Mouse (Mus musculus) midbrain, embryonic 11.5 days (tissue): ENCODE measurements around the gene Rapgef6. TPM values are rescaled to one million over a fixed set of nuclear protein-coding genes. Genes with fewer than 3 reads are reported as not detected.

Source experiments
- ATAC-seq: fragments of 200-750 bp; cut with Nextera tagmentation; 2 replicates; pipeline ENCODE4 v1.8.0; 2017; ENCODE audit warnings: moderate TSS enrichment, moderate library complexity; ENCODE audit not compliant: low FRiP score
- DNase-seq: peaks from one replicate; pipeline ENCODE4 v3.0.0; 2015; ENCODE audit warnings: low spot score; ENCODE audit errors: missing footprints
- H3K27ac ChIP-seq: fragments of 300-500 bp; sonication (generic); 2 replicates; pipeline ENCODE4 v1.5.1; 2014; ENCODE audit warnings: low read depth, low read length
- H3K27me3 ChIP-seq: fragments of 300-500 bp; sonication (generic); 2 replicates; pipeline ENCODE4 v1.6.1; 2014; ENCODE audit warnings: mild to moderate bottlenecking, low read length, moderate library complexity, mixed read lengths; ENCODE audit not compliant: control insufficient read depth, insufficient read depth
- H3K36me3 ChIP-seq: fragments of 300-500 bp; sonication (generic); 2 replicates; pipeline ENCODE4 v1.6.1; 2014; ENCODE audit warnings: mild to moderate bottlenecking, low read length, moderate library complexity, mixed read lengths; ENCODE audit not compliant: control insufficient read depth, insufficient read depth
- H3K4me1 ChIP-seq: fragments of 300-500 bp; sonication (generic); 2 replicates; pipeline ENCODE4 v1.6.1; 2014; ENCODE audit warnings: low read length; ENCODE audit not compliant: control insufficient read depth, insufficient read depth
- H3K4me2 ChIP-seq: fragments of 300-500 bp; sonication (generic); 2 replicates; pipeline ENCODE4 v1.6.1; 2014; ENCODE audit warnings: mild to moderate bottlenecking, moderate library complexity
- H3K4me3 ChIP-seq: fragments of 300-500 bp; sonication (generic); 2 replicates; pipeline ENCODE4 v1.5.1; 2014; ENCODE audit warnings: low read depth, low read length
- H3K9ac ChIP-seq: fragments of 300-500 bp; sonication (generic); 2 replicates; pipeline ENCODE4 v1.6.1; 2014; ENCODE audit warnings: low read length
- H3K9me3 ChIP-seq: fragments of 300-500 bp; sonication (generic); 2 replicates; pipeline ENCODE4 v1.6.1; 2016; ENCODE audit warnings: low read length; ENCODE audit not compliant: control insufficient read depth
- WGBS: fragments of 180-500 bp; shearing (Covaris S2); extraction: QIAGEN DNeasy Blood & Tissue Kit; methylation state at CpG from one replicate; pipeline ENCODE4 v1.1.7; 2014; 5-methylcytosine and 5-hydroxymethylcytosine counted together
- polyA plus RNA-seq: library from polyadenylated mRNA; unstranded; fragments of >200 nt; fragmentation: Nextera tagmentation; extraction: Ambion mirVana; gene quantifications from 2 replicates; pipeline ENCODE4 v1.2.1, GENCODE M21; 2014

Rapgef6 gene
- polyA plus RNA-seq, 1 experiment from 2014 or later: 24.9 TPM

GRCm38 (mm10) chr11:54540328-54540727 lies 17.7 kb downstream of the Rapgef6 start:
- no peak for DNase-seq

GRCm38 (mm10) chr11:54542414-54542813 lies 19.8 kb downstream of the Rapgef6 start:
- Histone ChIP-seq H3K36me3 (no peaks in the 10 kb centered on the region), H3K27ac (no peak overlapping the region), H3K4me1 (0 out of 2 replicates have a peak, but pooled peaks cover 3% of the 10 kb centered on the region), H3K27me3 (no peaks in the 10 kb centered on the region), H3K9me3 (no peaks in the 10 kb centered on the region), H3K4me2 (no peak overlapping the region), H3K9ac (no peak overlapping the region), H3K4me3 (no peak overlapping the region)
- no peak for DNase-seq
- ATAC-seq: no peak

More at GRCm38 (mm10) chr11:54540328-54540727, 17.7 kb downstream of the Rapgef6 start:
- Histone ChIP-seq H3K9me3 (no peaks in the 10 kb centered on the region), H3K4me1 (0 out of 2 replicates have a peak, but pooled peaks cover 3% of the 10 kb centered on the region), H3K27me3 (no peaks in the 10 kb centered on the region), H3K36me3 (no peaks in the 10 kb centered on the region), H3K27ac (no peak overlapping the region), H3K9ac (no peak overlapping the region), H3K4me3 (no peak overlapping the region), H3K4me2 (no peak overlapping the region)
- ATAC-seq: no peak

- no peak for DNase-seq
- H3K27me3 ChIP-seq: no peaks in the 10 kb centered on the region
- no peak overlapping the region for H3K4me3 ChIP-seq
- WGBS: 92% methylated on average over 2 of the region's 2 CpGs
- H3K27ac ChIP-seq: no peak overlapping the region
- no peaks in the 10 kb centered on the region for H3K36me3 ChIP-seq
- no peaks in the 10 kb centered on the region for H3K9me3 ChIP-seq
- H3K4me2 ChIP-seq: no peak overlapping the region
- H3K9ac ChIP-seq: no peak overlapping the region
- no peaks in the 10 kb centered on the region for H3K4me1 ChIP-seq
- ATAC-seq: no peak
Measured at GRCm38 (mm10) chr11:54554970-54555369, 32.3 kb downstream of the Rapgef6 start.

- H3K4me3 ChIP-seq: no peak overlapping the region
- H3K4me2 ChIP-seq: no peak overlapping the region
- H3K9me3 ChIP-seq: no peaks in the 10 kb centered on the region
- DNase-seq (no peak), ATAC-seq (no peak)
- no peaks in the 10 kb centered on the region for H3K27me3 ChIP-seq
- WGBS: 92% methylated on average over 5 of the region's 5 CpGs
- no peaks in the 10 kb centered on the region for H3K36me3 ChIP-seq
- H3K9ac ChIP-seq: no peak overlapping the region
- no peak overlapping the region for H3K27ac ChIP-seq
- no peaks in the 10 kb centered on the region for H3K4me1 ChIP-seq
Measured at GRCm38 (mm10) chr11:54562761-54563160, 40.1 kb downstream of the Rapgef6 start.

- ATAC-seq: no peak
- Histone ChIP-seq H3K9me3 (no peaks in the 10 kb centered on the region), H3K27me3 (no peaks in the 10 kb centered on the region), H3K27ac (no peak overlapping the region), H3K36me3 (no peaks in the 10 kb centered on the region), H3K9ac (no peak overlapping the region), H3K4me2 (no peak overlapping the region), H3K4me3 (no peak overlapping the region), H3K4me1 (no peaks in the 10 kb centered on the region)
- DNase-seq: no peak
- 75% methylated on average over 1 of the region's 1 CpGs for WGBS
Measured at GRCm38 (mm10) chr11:54567959-54568358, 45.3 kb downstream of the Rapgef6 start.

GRCm38 (mm10) chr11:54574741-54575140 lies 52.1 kb downstream of the Rapgef6 start:
- no peaks in the 10 kb centered on the region for H3K36me3 ChIP-seq
- no peak for DNase-seq
- WGBS: 96% methylated on average over 2 of the region's 2 CpGs
- no peaks in the 10 kb centered on the region for H3K9me3 ChIP-seq
- H3K27me3 ChIP-seq: no peaks in the 10 kb centered on the region
- ATAC-seq: no peak
- no peak overlapping the region for H3K4me2 ChIP-seq
- no peak overlapping the region for H3K4me3 ChIP-seq
- no peaks in the 10 kb centered on the region for H3K4me1 ChIP-seq
- no peak overlapping the region for H3K27ac ChIP-seq
- no peak overlapping the region for H3K9ac ChIP-seq

- no peaks in the 10 kb centered on the region for H3K4me1 ChIP-seq
- no peak overlapping the region for H3K4me2 ChIP-seq
- H3K9me3 ChIP-seq: no peaks in the 10 kb centered on the region
- ATAC-seq: no peak
- no peak overlapping the region for H3K4me3 ChIP-seq
- H3K27ac ChIP-seq: no peak overlapping the region
- no peaks in the 10 kb centered on the region for H3K27me3 ChIP-seq
- DNase-seq: no peak
- H3K36me3 ChIP-seq: no peaks in the 10 kb centered on the region
- WGBS: 92% methylated on average over 3 of the region's 3 CpGs
- no peak overlapping the region for H3K9ac ChIP-seq
Measured at GRCm38 (mm10) chr11:54592585-54592984, 69.9 kb downstream of the Rapgef6 start.

GRCm38 (mm10) chr11:54594049-54594448 lies 71.4 kb downstream of the Rapgef6 start:
- H3K9me3 ChIP-seq: no peaks in the 10 kb centered on the region
- WGBS: 73% methylated on average over 2 of the region's 2 CpGs
- no peaks in the 10 kb centered on the region for H3K36me3 ChIP-seq
- H3K9ac ChIP-seq: no peak overlapping the region
- H3K27me3 ChIP-seq: no peaks in the 10 kb centered on the region
- no peaks in the 10 kb centered on the region for H3K4me1 ChIP-seq
- H3K4me2 ChIP-seq: no peak overlapping the region
- no peak overlapping the region for H3K4me3 ChIP-seq
- DNase-seq (no peak), ATAC-seq (no peak)
- no peak overlapping the region for H3K27ac ChIP-seq

GRCm38 (mm10) chr11:54595053-54595452 lies 72.4 kb downstream of the Rapgef6 start:
- no peak overlapping the region for H3K9ac ChIP-seq
- no peaks in the 10 kb centered on the region for H3K4me1 ChIP-seq
- H3K4me3 ChIP-seq: no peak overlapping the region
- H3K27ac ChIP-seq: no peak overlapping the region
- ATAC-seq (no peak), DNase-seq (no peak)
- WGBS: 84% methylated on average over 4 of the region's 4 CpGs
- no peaks in the 10 kb centered on the region for H3K27me3 ChIP-seq
- H3K36me3 ChIP-seq: no peaks in the 10 kb centered on the region
- H3K4me2 ChIP-seq: no peak overlapping the region
- no peaks in the 10 kb centered on the region for H3K9me3 ChIP-seq
